Mouse (Mus musculus): ENCODE measurements around the gene Ern2. TPM values are rescaled to one million over a fixed set of nuclear protein-coding genes. Genes with fewer than 3 reads are reported as not detected.

Gene Ern2
- total and polyA plus RNA-seq, 3 experiments: not detected

GRCm38 (mm10) chr7:122219315-122219801 lies 33.4 kb upstream of the Ern2 start, which contains the start of gene Chp2:
Gene Chp2, plus strand, starts transcription at chr7:122219496.
- ATAC-seq (ENCODE audit: extremely low read depth, insufficient number of reproducible peaks, low FRiP score, poor library complexity, severe bottlenecking): no peak

DNA sequence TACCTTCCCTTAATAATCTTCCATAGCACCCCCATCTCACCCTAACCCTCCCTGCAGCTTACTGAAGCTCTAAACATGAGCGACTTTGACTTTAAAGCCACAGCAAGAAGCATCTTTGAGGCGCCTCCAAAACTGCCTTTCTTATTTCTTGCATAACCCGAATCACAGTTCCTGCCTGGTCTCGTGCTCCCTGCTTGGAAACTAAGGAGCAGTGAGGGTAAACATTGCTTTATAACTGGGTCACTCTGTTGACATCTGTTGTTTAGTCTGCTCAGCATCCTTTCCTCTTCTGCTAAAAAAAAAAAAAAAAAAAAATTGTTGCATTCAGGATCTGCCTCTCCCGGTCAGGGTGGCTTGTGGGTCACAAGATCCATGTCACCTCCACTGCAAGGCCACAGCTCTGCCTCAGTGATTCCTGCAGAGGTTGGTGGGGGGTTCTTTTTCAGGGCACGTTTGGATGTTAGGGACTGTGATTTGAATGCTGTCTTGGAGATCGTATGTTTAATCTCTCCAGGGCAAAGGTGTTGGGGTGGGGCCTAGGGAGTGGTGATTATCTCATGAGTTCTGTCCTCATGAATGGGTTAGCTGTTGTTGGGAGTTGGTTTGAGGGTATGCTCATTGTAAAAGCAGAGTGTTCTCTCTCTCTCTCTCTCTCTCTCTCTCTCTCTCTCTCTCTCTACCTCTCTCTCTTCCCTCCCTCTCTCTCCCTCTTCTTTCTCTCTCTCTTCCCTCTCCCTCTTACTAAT lies 22.4 kb upstream of the Ern2 start:
- TF ChIP-seq GATA2 (IDR thresholded peaks at IDR 0.05; ENCODE audit: borderline replicate concordance, low read depth, low read length) (no peak), TAL1 (conservative IDR thresholded peaks at IDR 0.05; ENCODE audit: low read depth, low read length) (no peak), GATA1 (IDR thresholded peaks at IDR 0.05; ENCODE audit: borderline replicate concordance, low read length) (no peak), POLR2AphosphoS5 (IDR thresholded peaks at IDR 0.05; ENCODE audit: insufficient replicate concordance, low read depth, low read length) (no peak), CTCF (IDR thresholded peaks at IDR 0.05; ENCODE audit: low read depth, low read length) (no peak)
- no peaks in the 10 kb centered on the region for H3K9me3 ChIP-seq (replicated peaks)
- H3K27me3 ChIP-seq (ENCODE audit: insufficient read depth, low read length): peaks cover 13% of the 10 kb centered on the region
- no peaks in the 10 kb centered on the region for H3K36me3 ChIP-seq (replicated peaks)
- H3K4me3 ChIP-seq (ENCODE audit: low read depth, low read length): no peak overlapping the region
- DNase-seq (ENCODE audit: low spot score) (no peak), ATAC-seq (ENCODE audit: extremely low read depth, insufficient number of reproducible peaks, low FRiP score, poor library complexity, severe bottlenecking) (no peak)
- no peaks in the 10 kb centered on the region for H3K4me1 ChIP-seq (ENCODE audit: insufficient read depth, low read depth, low read length)

More at GRCm38 (mm10) chr7:122219315-122219801, 33.4 kb upstream of the Ern2 start, which contains the start of gene Chp2:
- Histone ChIP-seq H3K36me3 (replicated peaks) (no peaks in the 10 kb centered on the region), H3K27me3 (ENCODE audit: insufficient read depth, low read length) (no peaks in the 10 kb centered on the region), H3K4me3 (ENCODE audit: low read depth, low read length) (no peak within 1 kb of the TSS), H3K9me3 (replicated peaks) (peaks cover 3% of the 10 kb centered on the region), H3K4me1 (ENCODE audit: insufficient read depth, low read depth, low read length) (no peaks in the 10 kb centered on the region)
- no peak for DNase-seq (ENCODE audit: low spot score)
- TF ChIP-seq GATA2 (IDR thresholded peaks at IDR 0.05; ENCODE audit: borderline replicate concordance, low read depth, low read length): no peak
- no peak for TF ChIP-seq CTCF (IDR thresholded peaks at IDR 0.05; ENCODE audit: low read depth, low read length)
- no peak for TF ChIP-seq TAL1 (conservative IDR thresholded peaks at IDR 0.05; ENCODE audit: low read depth, low read length)
- no peak for TF ChIP-seq GATA1 (IDR thresholded peaks at IDR 0.05; ENCODE audit: borderline replicate concordance, low read length)
- no peak for TF ChIP-seq POLR2AphosphoS5 (IDR thresholded peaks at IDR 0.05; ENCODE audit: insufficient replicate concordance, low read depth, low read length)

- no peak overlapping the region for H3K4me3 ChIP-seq (ENCODE audit: low read depth, low read length)
- ATAC-seq (ENCODE audit: extremely low read depth, insufficient number of reproducible peaks, low FRiP score, poor library complexity, severe bottlenecking): no peak
- TF ChIP-seq GATA2 (IDR thresholded peaks at IDR 0.05; ENCODE audit: borderline replicate concordance, low read depth, low read length) (no peak), POLR2AphosphoS5 (IDR thresholded peaks at IDR 0.05; ENCODE audit: insufficient replicate concordance, low read depth, low read length) (no peak), GATA1 (IDR thresholded peaks at IDR 0.05; ENCODE audit: borderline replicate concordance, low read length) (no peak), TAL1 (conservative IDR thresholded peaks at IDR 0.05; ENCODE audit: low read depth, low read length) (no peak), CTCF (IDR thresholded peaks at IDR 0.05; ENCODE audit: low read depth, low read length) (no peak)
- H3K9me3 ChIP-seq (replicated peaks): no peaks in the 10 kb centered on the region
- DNase-seq (ENCODE audit: low spot score): no peak
- peaks cover 14% of the 10 kb centered on the region for H3K27me3 ChIP-seq (ENCODE audit: insufficient read depth, low read length)
- H3K4me1 ChIP-seq (ENCODE audit: insufficient read depth, low read depth, low read length): no peaks in the 10 kb centered on the region
- no peaks in the 10 kb centered on the region for H3K36me3 ChIP-seq (replicated peaks)
Measured at GRCm38 (mm10) chr7:122206121-122206520, 20.1 kb upstream of the Ern2 start.

DNA sequence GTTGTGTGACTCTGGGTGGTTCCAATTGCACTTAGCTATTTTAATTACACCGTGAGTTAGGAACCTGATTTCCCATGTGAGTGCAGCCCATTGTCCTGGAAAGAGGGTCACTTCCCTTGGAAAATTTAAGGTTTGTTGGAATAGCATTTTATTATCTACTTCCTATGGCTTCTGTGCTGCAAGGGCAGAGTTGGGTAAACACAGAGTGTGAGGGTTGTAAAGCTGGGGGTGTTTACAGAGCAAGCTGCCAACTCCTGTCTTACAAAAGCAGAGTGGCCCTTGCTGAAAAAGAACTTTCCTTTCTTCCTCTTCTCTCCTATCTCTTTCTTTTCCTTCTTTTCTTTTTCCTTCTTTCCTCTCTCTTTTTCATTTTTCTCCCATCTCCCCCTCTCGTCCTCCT lies 17.9 kb upstream of the Ern2 start:
- peaks cover 14% of the 10 kb centered on the region for H3K27me3 ChIP-seq (ENCODE audit: insufficient read depth, low read length)
- ATAC-seq (ENCODE audit: extremely low read depth, insufficient number of reproducible peaks, low FRiP score, poor library complexity, severe bottlenecking) (no peak), DNase-seq (ENCODE audit: low spot score) (no peak)

GRCm38 (mm10) chr7:122199296-122199695 lies 13.3 kb upstream of the Ern2 start:
- Histone ChIP-seq H3K4me1 (ENCODE audit: insufficient read depth, low read depth, low read length) (no peaks in the 10 kb centered on the region), H3K4me3 (ENCODE audit: low read depth, low read length) (no peak overlapping the region), H3K9me3 (replicated peaks) (no peaks in the 10 kb centered on the region), H3K36me3 (replicated peaks) (no peaks in the 10 kb centered on the region), H3K27me3 (ENCODE audit: insufficient read depth, low read length) (peaks cover 6% of the 10 kb centered on the region; the same call in 1 of the 2 replicates)
- DNase-seq (ENCODE audit: low spot score) (peak; percentile 14), ATAC-seq (ENCODE audit: extremely low read depth, insufficient number of reproducible peaks, low FRiP score, poor library complexity, severe bottlenecking) (no peak)
- TF ChIP-seq CTCF (IDR thresholded peaks at IDR 0.05; ENCODE audit: low read depth, low read length) (0 out of 2 replicates have a peak, but pooled peaks have one; percentile 35), GATA1 (IDR thresholded peaks at IDR 0.05; ENCODE audit: borderline replicate concordance, low read length) (no peak)

More for the DNA sequence above, 17.9 kb upstream of the Ern2 start:
- Histone ChIP-seq H3K36me3 (replicated peaks) (no peaks in the 10 kb centered on the region), H3K4me1 (ENCODE audit: insufficient read depth, low read depth, low read length) (no peaks in the 10 kb centered on the region), H3K4me3 (ENCODE audit: low read depth, low read length) (no peak overlapping the region), H3K9me3 (replicated peaks) (no peaks in the 10 kb centered on the region)
- TF ChIP-seq CTCF (IDR thresholded peaks at IDR 0.05; ENCODE audit: low read depth, low read length) (no peak), POLR2AphosphoS5 (IDR thresholded peaks at IDR 0.05; ENCODE audit: insufficient replicate concordance, low read depth, low read length) (no peak), TAL1 (conservative IDR thresholded peaks at IDR 0.05; ENCODE audit: low read depth, low read length) (no peak), GATA2 (IDR thresholded peaks at IDR 0.05; ENCODE audit: borderline replicate concordance, low read depth, low read length) (no peak), GATA1 (IDR thresholded peaks at IDR 0.05; ENCODE audit: borderline replicate concordance, low read length) (no peak)

GRCm38 (mm10) chr7:122197306-122197705 lies 11.3 kb upstream of the Ern2 start:
- TF ChIP-seq TAL1 (conservative IDR thresholded peaks at IDR 0.05; ENCODE audit: low read depth, low read length) (no peak), CTCF (IDR thresholded peaks at IDR 0.05; ENCODE audit: low read depth, low read length) (peak; percentile 84)
- Histone ChIP-seq H3K36me3 (replicated peaks) (no peaks in the 10 kb centered on the region), H3K4me1 (ENCODE audit: insufficient read depth, low read depth, low read length) (peaks cover 2% of the 10 kb centered on the region; the same call in 1 of the 2 replicates), H3K9me3 (replicated peaks) (no peaks in the 10 kb centered on the region; the same call in 1 of the 2 replicates), H3K4me3 (ENCODE audit: low read depth, low read length) (no peak overlapping the region), H3K27me3 (ENCODE audit: insufficient read depth, low read length) (no peaks in the 10 kb centered on the region)
- ATAC-seq (ENCODE audit: extremely low read depth, insufficient number of reproducible peaks, low FRiP score, poor library complexity, severe bottlenecking) (no peak; the same call in 1 of the 2 replicates), DNase-seq (ENCODE audit: low spot score) (peak; percentile 38)
